Mouse (Mus musculus) right cerebral cortex, postnatal 14 days (tissue): Measurements from ENCODE around the gene Ncoa7.
"Not testable (repeated sequence)": the region's sequence is repeated elsewhere in the genome, so short reads cannot be mapped to it uniquely, and the experiment has no call there.

Experiments
- DNase-seq: peaks from one replicate; pipeline ENCODE4 v3.0.0; 2022

Gene Ncoa7

DNA sequence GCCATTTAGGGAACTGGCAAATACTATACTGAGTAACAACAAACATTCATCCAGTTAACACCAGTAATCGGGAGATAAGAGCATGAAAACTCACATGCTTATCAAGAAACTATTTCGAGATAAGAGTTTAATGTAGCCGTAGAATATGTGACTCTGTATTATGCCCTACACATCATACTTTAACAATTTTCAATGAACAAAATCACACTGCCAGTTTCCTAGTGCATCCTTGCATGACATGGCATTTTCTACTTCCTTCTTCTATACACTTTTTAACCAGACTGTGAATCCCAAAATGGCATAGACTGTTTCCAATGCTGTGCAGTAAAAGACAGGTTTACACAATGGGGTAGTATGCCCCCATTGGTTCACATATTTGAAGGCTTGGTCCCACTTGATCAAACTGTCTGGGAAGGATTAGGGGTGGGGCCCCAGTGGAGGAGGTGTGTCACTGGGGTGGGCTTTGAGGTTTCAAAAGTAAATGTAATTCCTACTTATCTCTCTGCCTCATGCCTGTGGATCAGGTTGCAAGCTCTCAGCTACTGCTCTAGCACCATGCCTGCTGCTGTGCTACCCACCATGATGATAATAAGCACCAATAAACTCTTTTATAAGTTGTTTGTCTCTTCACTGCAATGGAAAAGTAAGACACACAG, 15.3 kb downstream of the Ncoa7 start:
- no peak for DNase-seq

- DNase-seq, result no peak
Measured at GRCm38 (mm10) chr10:30786103-30786754, 16.9 kb downstream of the Ncoa7 start.

DNA sequence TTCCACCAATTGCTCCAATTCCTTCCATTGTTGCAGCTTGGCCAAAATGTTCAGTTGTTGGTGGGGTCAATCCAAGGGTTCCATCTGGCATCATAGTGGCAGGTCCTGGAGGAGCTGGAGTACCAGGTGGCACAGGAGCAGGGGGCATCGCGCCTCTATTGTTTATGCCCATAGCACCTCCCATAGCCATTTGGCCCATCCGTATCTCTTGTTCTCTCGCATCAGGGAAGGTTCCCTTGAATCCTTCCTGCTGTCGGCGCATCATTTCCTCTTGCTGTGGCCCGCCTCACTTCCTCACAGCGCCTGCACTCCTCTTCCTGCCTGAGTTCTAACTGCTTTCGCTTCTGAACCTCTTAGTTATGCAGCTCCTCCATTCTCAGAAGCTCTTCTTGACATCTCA, 22.2 kb downstream of the Ncoa7 start:
- DNase-seq, result not testable (repeated sequence)

- no peak for DNase-seq
Measured at GRCm38 (mm10) chr10:30778240-30778639, 24.9 kb downstream of the Ncoa7 start.

- DNase-seq, result no peak
Measured at GRCm38 (mm10) chr10:30775987-30776386, 27.1 kb downstream of the Ncoa7 start.

DNA sequence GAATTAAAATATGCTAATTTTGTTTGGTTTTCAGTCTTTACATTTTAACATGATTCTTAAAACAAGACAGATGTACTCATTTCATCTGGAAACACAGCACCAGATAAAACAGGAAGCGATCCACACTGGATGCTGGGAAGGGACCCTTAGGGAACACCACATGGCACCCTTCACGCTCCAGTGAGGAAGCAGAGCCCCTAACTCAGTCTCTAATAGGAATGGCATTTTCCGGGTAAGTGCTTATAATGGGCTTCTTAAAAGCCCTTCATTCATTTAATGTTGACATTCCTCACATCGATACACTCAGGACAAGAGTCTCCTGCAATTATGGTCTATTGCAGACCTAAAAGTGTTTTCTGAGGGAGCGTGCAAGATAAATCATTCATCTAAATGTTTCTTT, 27.6 kb downstream of the Ncoa7 start:
- DNase-seq, result no peak

DNA sequence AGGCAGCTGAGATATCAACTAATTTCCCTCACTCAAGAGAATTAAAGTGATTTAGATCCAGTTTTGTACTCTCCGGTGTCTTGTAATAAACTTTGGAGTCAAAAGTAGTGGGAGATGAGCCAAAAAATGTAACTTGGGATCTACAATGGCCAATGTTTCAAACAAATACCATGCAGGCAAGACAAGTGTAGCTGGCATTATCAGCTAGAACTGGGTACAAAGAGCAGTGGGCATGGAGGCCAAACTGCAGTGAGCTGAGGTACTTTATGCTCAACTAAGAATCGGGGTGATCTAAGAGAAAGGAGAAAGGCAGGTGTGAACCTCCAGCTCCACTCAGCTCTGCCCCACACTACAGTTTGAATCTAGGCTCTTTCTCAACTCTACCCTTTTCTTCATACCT, 28.7 kb downstream of the Ncoa7 start:
- DNase-seq, result no peak

- no peak for DNase-seq
Measured at GRCm38 (mm10) chr10:30773181-30773580, 29.9 kb downstream of the Ncoa7 start.

DNA sequence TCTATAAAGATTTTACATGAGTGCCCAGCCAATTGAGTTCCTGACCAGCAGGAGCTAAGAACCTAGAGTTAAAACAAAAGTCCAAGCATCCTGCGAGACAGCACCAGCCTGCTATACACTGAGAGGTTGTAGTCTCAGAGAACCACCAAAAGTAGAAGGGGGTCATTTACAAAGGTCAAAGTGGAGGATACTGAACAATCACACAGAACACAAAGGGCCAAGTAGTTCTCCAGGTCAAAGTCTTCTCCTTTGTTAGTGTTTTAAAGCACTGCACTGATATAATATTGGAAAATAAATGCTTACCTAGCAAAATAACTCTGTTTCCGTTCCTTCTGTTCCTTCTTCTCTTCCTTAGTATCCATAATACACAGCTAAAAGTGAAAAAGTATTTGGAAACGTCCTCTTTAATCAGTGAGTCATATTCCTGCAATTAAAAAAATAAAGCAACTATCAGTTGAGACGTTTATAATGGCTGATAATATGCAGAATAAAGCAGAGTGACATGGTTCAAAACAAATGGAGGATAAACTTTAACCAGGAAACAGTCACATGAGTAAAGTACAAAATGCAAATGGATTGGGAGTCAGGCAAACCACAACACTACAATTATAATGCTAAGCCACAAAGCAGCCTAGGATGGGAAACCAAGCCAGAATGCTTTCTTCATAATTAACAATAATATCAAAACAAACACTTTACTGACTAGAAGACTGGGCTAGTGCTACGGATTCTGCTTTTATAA, 31.5 kb downstream of the Ncoa7 start:
- DNase-seq, result no peak

GRCm38 (mm10) chr10:30768820-30769219, 34.3 kb downstream of the Ncoa7 start:
- DNase-seq, result no peak

DNA sequence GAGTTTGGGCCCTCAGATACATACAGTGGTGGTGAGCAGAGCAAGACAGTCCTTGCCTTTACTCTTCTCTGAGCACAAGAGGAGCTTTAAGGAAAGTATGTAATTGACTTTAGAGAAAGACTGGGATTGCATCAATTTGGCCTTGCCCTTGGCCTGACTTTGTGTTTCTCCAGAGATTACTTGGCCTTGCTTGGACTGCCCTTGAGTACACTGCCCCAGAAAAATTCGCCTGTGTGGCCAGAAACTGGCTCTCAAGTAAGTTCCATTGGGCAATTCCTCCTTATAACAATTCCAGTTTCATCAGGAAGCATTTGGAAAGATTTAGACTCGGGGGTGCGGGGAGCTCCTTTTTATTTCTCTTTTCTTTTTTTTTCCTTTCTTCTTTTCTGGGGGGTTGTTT, 34.9 kb downstream of the Ncoa7 start:
- DNase-seq, result no peak

DNA sequence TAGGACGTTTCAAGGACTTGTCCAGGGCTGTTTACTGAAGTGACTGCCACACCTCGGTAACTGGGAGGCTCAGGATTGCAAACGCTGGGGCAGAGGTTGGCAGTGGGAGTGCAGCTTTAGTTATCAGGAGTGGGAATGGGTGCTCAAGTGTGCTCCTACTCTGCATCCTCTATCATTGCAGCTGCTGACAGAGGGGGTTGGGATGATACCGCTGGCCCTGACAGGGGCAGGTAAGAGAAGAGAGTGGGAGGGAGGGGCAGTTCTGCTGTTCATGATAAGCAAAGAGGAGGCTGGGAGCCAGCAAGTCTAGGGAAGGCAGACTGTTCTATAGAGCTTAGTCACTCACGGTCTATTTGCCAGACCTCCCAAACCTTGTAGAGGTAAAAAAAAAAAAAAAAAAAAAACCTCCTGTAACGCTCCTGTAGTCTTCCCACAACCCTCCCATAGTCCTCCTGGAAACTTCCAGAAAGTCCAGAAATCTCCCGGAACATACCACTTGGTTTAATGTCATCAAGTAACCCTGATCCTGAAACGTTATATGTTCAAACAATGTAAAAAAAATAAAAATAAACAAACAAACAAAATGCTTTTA, 39.9 kb downstream of the Ncoa7 start:
- DNase-seq, result no peak

GRCm38 (mm10) chr10:30762284-30762964, 40.7 kb downstream of the Ncoa7 start:
- no peak for DNase-seq

DNA sequence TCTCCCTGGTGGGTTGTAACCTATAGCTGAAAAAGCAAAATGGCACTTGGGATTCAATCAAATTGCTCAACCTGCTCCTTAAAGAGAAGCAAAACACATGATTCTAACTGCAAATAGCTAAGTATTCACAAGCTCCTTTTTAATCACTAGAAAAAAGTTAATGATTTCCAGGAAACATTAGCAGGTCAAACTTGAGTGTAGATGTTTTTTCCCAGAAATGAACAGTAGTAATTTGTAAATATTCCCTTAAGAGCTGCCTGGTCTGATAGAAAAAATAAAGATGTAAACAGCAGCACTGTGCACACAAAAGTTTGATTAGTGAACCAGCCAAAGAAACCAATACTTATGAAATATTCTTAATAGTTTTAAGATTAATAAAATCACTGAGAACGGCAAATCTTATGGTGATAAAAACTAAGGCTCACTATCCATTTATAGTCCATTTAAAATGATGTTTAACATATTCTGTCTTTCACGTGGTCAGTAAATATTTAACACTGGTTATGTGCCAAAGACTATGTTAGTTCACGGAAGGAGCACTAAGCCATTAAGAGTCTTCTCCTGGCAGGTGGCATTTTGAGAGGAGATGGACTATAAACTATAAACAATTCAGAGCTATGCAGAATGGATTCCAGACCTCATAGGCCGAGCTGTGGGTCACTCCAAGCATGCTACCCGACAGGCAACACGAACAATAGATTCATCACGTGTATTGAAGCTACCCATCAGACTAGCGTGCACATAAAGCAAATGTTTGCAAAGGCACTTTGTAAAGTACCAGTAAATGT, 43.6 kb downstream of the Ncoa7 start:
- no peak for DNase-seq

- DNase-seq, result no peak
Measured at GRCm38 (mm10) chr10:30756064-30756463, 47.1 kb downstream of the Ncoa7 start.

GRCm38 (mm10) chr10:30754825-30755457, 48.2 kb downstream of the Ncoa7 start:
- no peak for DNase-seq

DNA sequence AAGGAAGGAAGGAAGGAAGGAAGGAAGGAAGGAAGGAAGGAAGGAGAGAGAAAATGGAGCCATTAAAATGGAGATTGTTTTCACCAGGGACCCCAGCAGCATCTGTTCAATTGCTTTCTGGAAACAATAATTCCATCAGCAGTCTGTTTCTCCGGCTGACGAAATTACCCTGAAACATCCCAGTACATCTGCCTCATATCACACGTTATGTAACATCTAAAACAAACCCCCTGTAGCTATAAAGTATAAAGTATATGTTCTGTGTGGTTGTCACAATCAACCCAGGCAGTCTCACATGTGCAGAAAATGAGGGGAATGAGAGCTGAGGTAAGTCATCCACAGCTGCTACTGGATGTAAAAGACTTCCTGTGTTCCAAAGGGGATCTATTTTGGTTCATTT, 49.0 kb downstream of the Ncoa7 start:
- no peak for DNase-seq

DNA sequence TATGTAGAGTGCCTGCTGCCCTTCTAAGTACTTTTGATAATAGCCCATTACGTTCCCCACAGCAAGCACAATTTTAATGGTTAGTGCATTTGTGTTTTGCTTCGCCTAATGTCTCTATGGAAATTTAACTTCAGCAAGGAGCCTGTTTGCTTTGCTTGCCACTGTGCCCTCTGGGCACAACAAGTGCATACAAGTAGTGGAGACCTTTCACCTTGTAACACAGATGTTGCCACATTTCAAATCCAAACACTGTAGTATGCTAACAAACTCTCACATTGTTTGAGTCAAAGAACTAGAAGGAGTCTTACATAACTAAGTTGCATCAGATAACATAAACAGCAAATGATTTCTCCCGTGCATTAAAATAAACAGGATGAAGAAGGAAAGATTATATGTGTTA, 50.6 kb downstream of the Ncoa7 start:
- DNase-seq, result no peak

DNA sequence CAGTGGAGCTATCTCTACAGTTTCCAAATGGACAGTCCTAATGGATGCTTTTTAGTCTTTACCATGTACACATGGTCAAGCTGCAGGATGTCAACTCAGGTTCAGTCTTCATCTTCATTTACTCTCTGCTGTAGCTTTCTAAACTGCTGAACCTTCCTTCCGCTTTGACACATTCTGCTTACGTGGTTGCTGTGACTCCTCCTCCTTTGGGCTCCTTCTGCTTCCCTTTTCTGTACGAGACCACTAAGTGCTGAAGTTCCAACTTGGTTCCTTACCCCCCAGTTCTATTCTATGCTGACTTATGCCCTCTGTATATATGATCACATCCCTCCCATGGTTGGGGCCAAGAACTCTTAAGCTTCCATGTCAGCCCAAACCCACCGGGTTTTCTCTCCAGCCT, 51.5 kb downstream of the Ncoa7 start:
- DNase-seq, result no peak

GRCm38 (mm10) chr10:30749807-30750206, 53.3 kb downstream of the Ncoa7 start:
- no peak for DNase-seq

- no peak for DNase-seq
Measured at GRCm38 (mm10) chr10:30745238-30745974, 57.7 kb downstream of the Ncoa7 start.
